Mouse (Mus musculus): Measurements from ENCODE around the gene Akap6. TPM values are rescaled to one million over a fixed set of nuclear protein-coding genes. Genes with fewer than 3 reads are reported as not detected.

Gene Akap6
- total RNA-seq, 2 experiments from 2014 or later = 97.4 to 99.6 TPM

DNA sequence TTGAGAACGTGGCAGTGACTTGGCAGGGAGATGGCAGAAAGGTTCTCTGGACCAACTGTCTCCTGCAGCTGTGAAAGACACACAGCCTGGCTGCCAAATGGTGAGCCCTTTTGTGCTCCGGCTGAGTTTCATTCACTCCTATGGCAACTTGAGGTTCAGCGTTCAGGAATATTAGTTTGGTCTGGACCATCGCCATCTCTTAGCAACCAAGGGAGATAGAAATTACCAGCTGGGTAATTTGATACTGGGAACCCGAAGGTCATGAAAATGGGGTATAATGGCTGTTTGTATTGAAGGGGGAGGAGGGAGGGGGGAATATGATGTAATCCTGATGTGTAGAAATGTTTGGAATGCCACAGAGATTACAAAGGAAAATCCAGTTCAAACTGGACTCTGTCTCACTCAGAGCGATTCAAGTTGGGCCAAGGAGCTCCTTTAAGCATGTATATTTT lies 136.1 kb downstream of the Akap6 start:
- DNase-seq = no peak
- intact Hi-C loops (cut with DNase I) = loop anchor here (5.0 to 10.0 kb wide), 2 partner anchors 37 to 441 kb away; no protein-coding TSS in a partner anchor

DNA sequence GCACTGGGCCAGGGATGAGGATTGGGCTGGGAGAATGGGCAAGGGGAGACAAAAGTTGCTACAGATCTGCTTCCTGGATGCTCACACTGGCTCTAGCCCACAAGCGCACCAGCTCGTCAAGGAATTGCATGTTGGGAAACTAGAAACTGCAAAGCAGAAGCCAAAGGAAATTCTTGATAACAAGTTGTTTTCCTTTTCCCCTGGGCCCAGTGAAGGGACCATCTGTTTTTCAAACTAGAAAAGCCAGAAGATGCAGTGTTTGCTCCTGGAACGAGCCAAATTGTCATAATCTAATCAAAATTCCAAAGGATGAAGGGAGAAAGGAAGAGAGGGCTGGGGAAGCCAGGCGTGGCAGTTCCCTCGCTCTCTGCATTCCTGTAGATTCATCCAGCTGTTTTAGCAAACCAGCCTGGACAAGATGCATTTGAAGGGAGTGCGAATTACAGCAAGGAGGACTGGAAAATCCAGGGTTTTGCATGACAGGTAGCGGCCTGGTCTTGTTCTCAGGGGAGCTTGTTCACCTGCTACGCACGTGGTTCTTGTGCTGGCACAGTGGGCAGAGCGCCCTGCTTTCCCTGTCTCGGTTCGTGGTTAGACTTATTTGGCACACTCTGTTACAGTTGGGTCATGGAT lies 136.8 kb downstream of the Akap6 start:
- intact Hi-C loops (cut with DNase I) = loop anchor here (1.0 to 10.0 kb wide), 3 partner anchors 36 to 441 kb away; no protein-coding TSS in a partner anchor
- peak in 1 of 2 experiments; percentile 34 for DNase-seq

DNA sequence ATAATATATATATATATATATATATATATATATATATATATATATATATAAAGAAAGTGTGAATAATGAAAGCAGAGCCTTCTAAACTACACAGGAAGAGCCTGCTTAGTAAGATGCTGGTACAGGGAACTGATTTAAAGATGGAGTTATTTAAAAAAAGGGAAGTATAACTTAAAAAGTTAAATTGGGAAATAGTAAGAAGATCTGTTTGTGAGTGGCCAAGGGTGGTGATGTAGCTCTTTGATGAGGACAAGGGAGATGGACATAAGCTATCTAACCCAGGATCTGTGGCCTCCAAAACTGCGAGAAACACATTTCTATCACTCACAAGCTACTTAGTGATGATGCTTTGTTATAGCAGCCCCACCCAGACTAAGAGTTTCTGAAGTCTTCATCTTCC lies 146.8 kb downstream of the Akap6 start:
- DNase-seq = no peak
- intact Hi-C loops (cut with DNase I) = no loop called here

- intact Hi-C loops (cut with DNase I) = no loop called here
- DNase-seq = no peak
Observed at GRCm38 (mm10) chr12:52847020-52847419, 147.8 kb downstream of the Akap6 start.

GRCm38 (mm10) chr12:52847830-52848518 lies 148.8 kb downstream of the Akap6 start:
- intact Hi-C loops (cut with DNase I) = no loop called here
- peak; percentile 29 to 53 for DNase-seq

- intact Hi-C loops (cut with DNase I) = no loop called here
- no peak for DNase-seq
Observed at GRCm38 (mm10) chr12:52848519-52848855, 149.3 kb downstream of the Akap6 start.

DNA sequence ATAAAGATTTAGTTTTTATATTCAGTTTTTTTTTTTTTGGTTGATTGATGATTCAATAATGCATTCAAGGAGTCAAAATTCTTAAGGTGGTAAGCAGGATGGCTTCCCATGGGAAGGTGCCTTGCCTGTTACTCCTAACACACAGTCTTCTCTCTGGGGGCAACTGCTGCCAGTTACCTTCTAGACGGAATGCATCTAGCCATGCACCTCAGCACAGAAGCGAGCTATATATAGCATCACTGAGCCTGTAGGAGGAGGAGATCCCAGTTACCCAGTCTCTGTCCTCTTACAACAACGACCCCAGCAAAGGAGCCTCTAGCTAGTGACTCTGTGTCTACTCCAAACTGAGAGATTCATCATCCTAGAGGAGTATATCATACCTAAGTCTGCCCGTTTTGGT lies 150.1 kb downstream of the Akap6 start:
- DNase-seq = no peak
- intact Hi-C loops (cut with DNase I) = no loop called here

- intact Hi-C loops (cut with DNase I) = loop anchor here (5.0 kb wide), 1 partner anchor 42 kb away; no protein-coding TSS in a partner anchor
- no peak for DNase-seq
Observed at GRCm38 (mm10) chr12:52850332-52851036, 151.3 kb downstream of the Akap6 start.

GRCm38 (mm10) chr12:52851221-52851620 lies 152.0 kb downstream of the Akap6 start:
- peak in 1 of 2 experiments; percentile 38 for DNase-seq
- intact Hi-C loops (cut with DNase I) = loop anchor here (5.0 kb wide), 1 partner anchor 41 kb away; no protein-coding TSS in a partner anchor

GRCm38 (mm10) chr12:52854236-52854679 lies 155.1 kb downstream of the Akap6 start:
- peak in 1 of 2 experiments; percentile 39 for DNase-seq
- intact Hi-C loops (cut with DNase I) = loop anchor here (5.0 kb wide), 1 partner anchor 38 kb away; no protein-coding TSS in a partner anchor

GRCm38 (mm10) chr12:52856104-52856503 lies 156.9 kb downstream of the Akap6 start:
- no peak for DNase-seq
- intact Hi-C loops (cut with DNase I) = no loop called here

DNA sequence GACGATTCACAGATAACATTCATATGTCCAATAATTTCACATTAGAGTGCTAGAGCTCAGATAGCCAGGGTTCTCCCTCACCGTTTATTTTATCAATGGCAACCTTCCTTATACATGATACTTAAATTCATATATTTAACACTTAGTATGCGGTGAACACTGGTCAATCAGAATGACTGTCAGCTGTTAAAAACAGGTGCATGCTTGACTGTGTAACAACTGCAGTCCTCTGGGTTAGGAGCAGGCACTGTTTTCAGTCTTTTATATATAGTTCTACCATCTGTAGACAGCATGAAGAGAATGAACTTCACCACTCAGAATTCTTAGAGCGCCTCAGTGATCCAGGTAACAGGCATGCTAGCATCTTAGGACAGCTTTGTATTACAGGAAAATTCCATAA lies 158.1 kb downstream of the Akap6 start:
- no peak for DNase-seq
- intact Hi-C loops (cut with DNase I) = no loop called here

DNA sequence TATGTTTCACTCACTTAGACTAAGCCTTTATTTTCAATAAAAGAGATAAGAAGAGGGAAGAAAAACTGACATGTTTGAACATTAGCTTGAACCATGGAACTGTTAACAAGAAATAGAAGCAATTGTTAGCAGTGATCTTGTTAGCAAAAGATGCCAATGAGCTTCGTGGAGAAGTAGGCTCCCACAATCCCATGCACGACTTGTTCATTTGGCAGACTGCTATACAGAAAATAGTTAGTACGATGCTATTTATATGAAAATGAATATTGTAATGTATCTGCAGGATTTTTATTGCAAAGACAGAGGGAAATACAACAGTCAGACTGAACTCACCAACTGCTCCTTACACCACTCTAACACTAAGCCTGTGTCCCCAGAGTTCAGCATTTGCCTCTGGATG lies 162.7 kb downstream of the Akap6 start:
- no peak for DNase-seq
- intact Hi-C loops (cut with DNase I) = no loop called here

DNA sequence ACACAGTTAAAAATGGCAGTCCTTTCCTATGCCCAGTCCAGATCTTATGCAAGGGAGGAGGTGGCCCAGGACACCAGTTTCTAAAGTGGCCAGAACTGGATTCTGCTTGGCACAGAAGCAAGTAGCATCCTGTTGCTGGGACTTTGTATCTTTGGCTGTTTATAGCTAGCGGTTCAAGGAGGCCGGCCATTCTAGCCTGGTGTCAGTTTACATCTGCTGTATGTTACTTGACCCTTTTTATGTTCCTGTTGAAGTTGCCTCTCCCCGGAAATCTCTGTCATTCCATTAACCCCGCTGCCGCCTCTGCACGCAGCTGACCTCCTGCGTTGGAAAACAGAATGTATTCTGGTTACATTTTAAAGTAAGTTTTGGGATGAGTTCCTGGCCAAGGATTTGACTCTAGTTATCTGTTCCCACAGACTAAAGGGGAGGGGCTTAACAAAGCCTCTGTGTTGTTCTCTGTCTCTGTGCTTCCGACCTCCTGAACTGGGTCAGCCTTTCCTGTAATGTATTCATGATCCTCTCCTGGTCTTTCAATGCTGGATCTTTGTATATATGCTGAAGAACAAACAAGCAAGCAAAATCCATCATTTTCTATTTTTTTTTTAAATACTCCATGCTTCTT lies 168.9 kb downstream of the Akap6 start:
- intact Hi-C loops (cut with DNase I) = no loop called here
- peak in 1 of 2 experiments; percentile 58 for DNase-seq

DNA sequence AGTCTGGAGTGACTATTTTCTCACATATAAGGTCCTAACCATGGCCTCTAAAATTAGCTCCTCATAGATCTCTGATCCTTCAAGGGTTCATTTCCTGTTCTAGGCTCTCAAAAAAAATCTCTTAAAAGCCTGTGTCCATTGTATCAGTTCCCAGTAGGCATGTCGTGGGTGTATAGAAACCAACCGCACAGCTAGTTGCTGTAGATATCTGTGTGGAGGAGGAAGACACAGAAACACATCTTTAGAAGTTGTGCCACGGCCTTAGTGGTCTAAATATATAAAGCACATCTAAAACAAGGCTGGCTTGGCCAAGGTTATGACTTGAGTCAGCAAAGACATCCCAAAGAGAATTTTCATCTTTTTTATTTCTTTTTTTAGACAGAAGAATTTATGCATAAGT lies 172.4 kb downstream of the Akap6 start:
- DNase-seq = no peak
- intact Hi-C loops (cut with DNase I) = loop anchor here (5.0 kb wide), 2 partner anchors 34 to 369 kb away; partner anchors contain the start of gene Arhgap5

- DNase-seq = no peak
- intact Hi-C loops (cut with DNase I) = loop anchor here (2.0 to 5.0 kb wide), 3 partner anchors 22 to 372 kb away; partner anchors contain the start of gene Arhgap5
Observed at GRCm38 (mm10) chr12:52874332-52874923, 175.2 kb downstream of the Akap6 start.

- no peak for DNase-seq
- intact Hi-C loops (cut with DNase I) = no loop called here
Observed at GRCm38 (mm10) chr12:52876065-52876464, 176.9 kb downstream of the Akap6 start.

DNA sequence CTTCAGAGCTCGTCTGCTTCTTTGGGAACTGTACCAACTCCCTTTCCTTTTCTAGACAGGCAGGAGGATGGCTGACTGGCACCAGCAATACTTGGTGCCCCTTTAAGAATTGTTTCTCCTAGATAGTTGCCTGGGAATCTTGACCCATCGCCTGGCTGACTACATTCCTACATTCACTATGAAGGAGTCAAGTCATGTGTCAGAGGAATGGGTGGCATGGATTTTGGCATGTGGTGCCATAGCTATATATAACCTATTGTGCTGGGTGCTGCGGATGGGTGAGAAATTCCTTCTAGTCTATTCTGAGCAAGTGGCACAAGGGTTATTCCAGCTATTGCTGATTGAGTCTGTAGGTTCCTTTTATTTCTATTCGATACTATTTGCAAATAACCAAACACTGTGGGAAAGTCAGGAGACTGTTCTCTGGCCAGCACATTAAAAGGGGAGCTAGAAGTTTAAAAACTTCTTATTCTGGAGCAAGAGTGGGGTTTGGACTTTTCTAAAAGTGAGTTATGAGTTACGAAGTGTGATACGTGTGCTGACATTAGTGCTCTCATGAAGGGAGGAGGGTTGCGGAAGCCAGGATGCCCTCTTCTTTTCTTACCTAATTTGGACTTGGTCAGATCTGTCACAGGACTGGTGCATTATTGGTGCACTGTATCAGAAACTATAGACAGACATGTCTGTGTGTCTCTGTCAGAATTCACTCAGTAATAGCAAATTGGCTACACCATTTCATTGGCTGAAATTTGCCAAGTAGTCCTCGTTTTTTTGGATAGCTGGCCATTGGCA lies 178.0 kb downstream of the Akap6 start:
- no peak for DNase-seq
- intact Hi-C loops (cut with DNase I) = no loop called here

DNA sequence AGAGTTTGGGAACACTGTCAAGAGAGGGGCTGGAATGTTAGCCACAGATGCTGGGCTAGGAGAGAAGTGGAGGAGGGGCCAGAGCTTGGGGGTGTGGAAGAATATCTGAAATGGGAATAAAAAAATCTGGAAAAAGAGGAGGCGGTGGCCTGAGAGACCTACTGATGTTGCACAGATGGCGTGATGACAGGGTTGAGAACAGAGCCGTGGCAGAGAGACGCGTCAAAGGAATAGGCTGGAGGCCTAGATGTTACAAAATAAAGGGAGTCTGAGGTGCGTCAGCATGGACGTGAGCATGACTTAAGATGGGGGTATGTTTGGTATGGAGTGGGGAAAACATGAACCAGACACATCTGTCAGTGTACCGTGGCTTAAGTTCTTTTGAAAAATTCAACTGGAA lies 180.1 kb downstream of the Akap6 start:
- DNase-seq = peak; percentile 25 to 44
- intact Hi-C loops (cut with DNase I) = no loop called here
